Mouse (Mus musculus) liver, adult 2 months (tissue): ENCODE data around the gene Kirrel3.

Source experiments
- CTCF ChIP-seq: fragments of 200-500 bp; IDR thresholded peaks from 2 replicates; pipeline ENCODE4 v1.5.1; 2011; ENCODE audit warnings: low read depth, low read length, control low read depth
- POLR2A ChIP-seq: fragments of 200-500 bp; IDR thresholded peaks from 2 replicates; pipeline ENCODE4 v1.6.1; 2011; ENCODE audit warnings: low read length, control low read depth; ENCODE audit not compliant: insufficient read depth; ENCODE audit errors: extremely low read depth

DNA sequence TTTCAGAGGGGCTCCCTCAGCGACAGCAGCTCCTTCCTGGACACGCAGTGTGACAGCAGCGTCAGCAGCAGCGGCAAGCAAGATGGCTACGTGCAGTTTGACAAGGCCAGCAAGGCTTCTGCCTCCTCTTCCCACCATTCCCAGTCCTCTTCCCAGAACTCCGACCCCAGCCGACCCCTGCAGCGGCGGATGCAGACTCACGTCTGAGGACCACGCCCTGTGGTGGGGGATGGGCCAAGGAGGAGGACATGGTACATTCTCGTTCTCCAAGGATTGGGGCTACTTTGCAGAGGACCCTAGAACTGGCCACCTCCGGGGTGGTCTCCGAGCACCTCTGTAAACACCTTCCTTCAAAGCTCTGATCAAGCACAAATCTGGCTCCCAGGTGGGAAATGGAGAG, 549.4 kb downstream of the Kirrel3 start:
- TF ChIP-seq POLR2A (no peak), CTCF (no peak)
